Mouse (Mus musculus): ENCODE measurements around the gene Gm11565.
"Not testable (repeated sequence)": the region's sequence is repeated elsewhere in the genome, so short reads cannot be mapped to it uniquely, and the experiment has no call there.

Gene Gm11565

DNA sequence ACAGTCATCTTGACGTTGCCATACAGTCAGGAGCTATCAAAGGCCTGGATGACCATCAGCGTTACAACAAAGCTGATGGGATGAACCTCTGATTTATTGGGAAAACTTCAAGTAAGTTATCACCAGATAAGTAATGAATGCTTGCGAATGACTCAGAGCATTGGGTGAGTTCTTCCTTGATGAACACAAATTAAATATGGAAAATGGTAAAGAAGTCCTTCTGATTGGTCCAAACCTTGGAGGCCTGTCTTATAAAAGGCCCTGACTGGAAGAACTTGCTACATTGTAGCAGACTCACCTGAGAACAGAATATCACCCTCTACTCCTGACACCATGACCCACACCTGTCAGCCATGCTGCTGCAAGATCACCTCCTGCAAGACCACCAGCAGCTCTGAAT lies at the start of gene Gm11565:
TSS of gene Gm11565 (plus strand) at position 301 of the 400 bp plus-strand sequence.
- DNase-seq (ENCODE audit: low read depth, low spot score) = no peak

DNA sequence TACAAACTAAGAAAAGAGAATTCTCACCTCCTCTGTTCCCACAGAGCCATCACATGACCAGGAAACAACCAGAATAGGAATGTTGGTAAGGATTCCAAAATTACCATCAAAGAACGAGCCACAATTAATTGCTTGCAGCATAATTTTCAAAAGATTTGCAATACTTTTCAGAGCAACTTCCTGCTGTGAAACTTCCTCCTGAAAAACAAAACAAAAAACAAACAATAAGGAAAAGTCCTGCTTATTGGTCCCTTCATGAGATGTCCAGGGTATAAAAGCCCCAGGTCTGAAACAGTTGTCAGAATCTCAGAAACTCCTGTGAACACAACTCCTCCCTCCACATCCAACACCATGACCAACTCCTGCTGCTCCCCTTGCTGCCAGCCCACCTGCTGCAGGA lies 41.5 kb upstream of the Gm11565 start, which contains the start of gene Krtap9-1:
TSS of gene Krtap9-1 (plus strand) at position 301 of the 400 bp plus-strand sequence.
- DNase-seq (ENCODE audit: low read depth, low spot score) = not testable (repeated sequence)

DNA sequence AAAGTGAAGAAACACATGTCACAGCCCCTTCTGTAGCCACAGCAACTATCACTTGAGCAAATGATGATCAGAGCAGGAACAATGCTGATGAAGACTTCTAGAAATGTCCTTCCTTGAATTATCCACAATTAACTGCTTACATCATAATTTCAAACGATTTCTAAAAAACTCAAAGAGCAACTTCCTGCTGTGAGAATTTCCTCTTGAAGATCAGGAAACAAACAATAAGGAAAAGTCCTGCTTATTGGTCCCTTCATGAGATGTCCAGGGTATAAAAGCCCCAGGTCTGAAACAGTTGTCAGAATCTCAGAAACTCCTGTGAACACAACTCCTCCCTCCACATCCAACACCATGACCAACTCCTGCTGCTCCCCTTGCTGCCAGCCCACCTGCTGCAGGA lies 35.7 kb upstream of the Gm11565 start, which contains the start of gene Gm11567:
TSS of gene Gm11567 (plus strand) at position 301 of the 400 bp plus-strand sequence.
- not testable (repeated sequence) for DNase-seq (ENCODE audit: low read depth, low spot score)

DNA sequence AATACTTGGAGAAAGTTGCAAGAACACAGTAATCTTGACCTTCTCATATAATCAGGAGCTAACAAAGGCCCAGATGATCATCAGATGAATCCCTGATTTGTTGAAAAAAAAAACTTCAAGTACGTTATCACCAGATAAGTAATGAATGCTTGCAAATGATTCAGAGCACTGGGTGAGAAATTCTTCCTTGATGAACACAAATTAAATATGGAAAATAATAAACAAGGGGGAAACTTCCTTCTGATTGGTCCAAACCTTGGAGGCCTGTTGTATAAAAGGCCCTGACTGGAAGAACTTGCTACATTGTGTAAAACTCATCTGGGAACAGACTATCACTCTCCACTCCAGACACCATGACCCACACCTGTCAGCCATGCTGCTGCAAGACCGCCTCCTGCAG lies 6.9 kb upstream of the Gm11565 start, which contains the start of gene Krtap31-1:
TSS of gene Krtap31-1 (plus strand) at position 301 of the 400 bp plus-strand sequence.
- DNase-seq (ENCODE audit: low read depth, low spot score) = no peak

DNA sequence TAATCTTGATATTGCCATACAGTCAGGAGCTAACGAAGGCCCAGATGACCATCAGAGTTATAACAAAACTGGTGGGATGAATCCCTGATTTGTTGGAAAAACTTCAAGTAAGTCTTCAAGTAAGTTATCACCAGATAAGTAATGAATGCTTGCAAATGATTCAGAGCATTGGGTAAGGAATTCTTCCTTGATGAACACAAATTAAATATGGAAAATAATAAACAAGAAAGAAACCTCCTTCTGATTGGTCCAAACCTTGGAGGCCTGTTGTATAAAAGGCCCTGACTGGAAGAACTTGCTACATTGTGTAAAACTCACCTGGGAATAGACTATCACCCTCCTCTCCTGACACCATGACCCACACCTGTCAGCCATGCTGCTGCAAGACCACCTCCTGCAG lies 21.4 kb downstream of the Gm11565 start, which contains the start of gene Krtap31-2:
TSS of gene Krtap31-2 (plus strand) at position 301 of the 400 bp plus-strand sequence.
- DNase-seq (ENCODE audit: low read depth, low spot score) = no peak

DNA sequence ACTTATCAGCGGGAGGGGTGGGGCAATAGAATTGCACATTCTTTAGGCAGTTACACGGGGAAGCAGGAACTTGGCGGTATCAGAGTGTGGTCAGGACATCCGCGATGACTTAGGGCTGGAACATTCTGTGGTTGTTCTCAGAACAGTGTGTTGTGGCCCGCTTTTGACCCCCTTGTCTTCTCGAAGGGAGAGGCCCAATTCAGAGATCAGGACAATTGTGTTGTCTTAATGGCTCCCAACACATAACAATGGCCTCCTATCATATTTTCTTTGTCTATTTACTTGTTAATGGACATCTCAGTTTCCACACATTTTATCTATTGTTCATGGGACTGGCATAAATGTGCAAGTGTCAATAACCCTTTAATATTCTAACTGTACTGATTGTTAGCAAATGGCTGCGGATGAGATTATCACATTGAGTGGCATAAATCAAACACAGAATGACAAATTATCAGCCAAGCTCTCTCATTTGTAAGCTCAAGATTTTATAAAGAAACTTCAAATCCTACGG lies 23.3 kb downstream of the Gm11565 start:
- no peak for DNase-seq (ENCODE audit: low read depth, low spot score)

DNA sequence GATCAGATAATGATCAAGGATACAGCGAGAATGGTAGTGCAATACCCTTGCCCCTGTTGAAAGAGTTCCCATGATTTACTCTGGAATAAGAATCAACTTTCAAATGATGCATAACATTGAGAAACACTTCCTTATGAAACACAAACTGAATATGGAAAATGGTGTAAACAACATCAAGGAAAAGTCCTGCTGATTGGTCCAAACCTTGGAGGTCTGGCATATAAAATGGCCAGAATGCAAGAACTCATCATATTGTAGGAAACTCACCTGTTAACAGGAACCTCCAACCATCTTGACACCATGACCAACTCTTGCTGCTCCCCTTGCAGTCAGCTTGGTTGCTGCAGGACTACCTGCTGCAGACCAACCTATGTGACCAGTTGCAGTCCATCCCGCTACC lies 33.6 kb downstream of the Gm11565 start, which contains the start of gene Krtap9-5:
TSS of gene Krtap9-5 (plus strand) at position 301 of the 400 bp plus-strand sequence.
- no peak for DNase-seq (ENCODE audit: low read depth, low spot score)

DNA sequence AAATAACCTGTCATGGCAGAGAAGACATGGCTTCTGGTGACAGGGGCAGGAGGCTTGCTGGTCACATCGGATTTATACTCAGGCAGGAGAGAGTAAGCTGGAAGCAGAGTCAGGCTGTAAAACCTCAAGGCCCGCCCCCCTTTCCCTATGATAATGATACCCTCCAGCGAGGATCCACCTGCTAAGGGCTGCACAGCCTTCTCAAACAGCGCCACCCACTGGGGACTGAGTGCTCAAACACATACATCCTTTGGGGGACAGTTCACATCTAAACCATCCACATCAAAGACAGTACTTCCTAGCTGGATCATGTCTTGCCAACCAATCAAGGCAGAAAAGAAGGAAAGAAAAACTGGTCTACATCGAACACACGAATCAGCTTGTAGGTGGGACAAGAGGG lies 49.7 kb downstream of the Gm11565 start:
- no peak for DNase-seq (ENCODE audit: low read depth, low spot score)

Data from telencephalon, adult 2 months (tissue).